Mouse (Mus musculus) urinary bladder, adult 18-20 months (tissue): Measurements from ENCODE around the gene Hba-x.
"Not testable (repeated sequence)": the region's sequence is repeated elsewhere in the genome, so short reads cannot be mapped to it uniquely, and the experiment has no call there.

ENCODE experiments used
- DNase-seq, 2 experiments: peaks; one replicate each; pipeline ENCODE4 v3.0.0; 2022; ENCODE audit warnings: low spot score in 2 of 2, mixed read lengths in 2 of 2

Hba-x gene

GRCm38 (mm10) chr11:32250880-32251763 lies 25.1 kb upstream of the Hba-x start:
- no peak for DNase-seq

GRCm38 (mm10) chr11:32253121-32253520 lies 23.1 kb upstream of the Hba-x start:
- no peak for DNase-seq

DNA sequence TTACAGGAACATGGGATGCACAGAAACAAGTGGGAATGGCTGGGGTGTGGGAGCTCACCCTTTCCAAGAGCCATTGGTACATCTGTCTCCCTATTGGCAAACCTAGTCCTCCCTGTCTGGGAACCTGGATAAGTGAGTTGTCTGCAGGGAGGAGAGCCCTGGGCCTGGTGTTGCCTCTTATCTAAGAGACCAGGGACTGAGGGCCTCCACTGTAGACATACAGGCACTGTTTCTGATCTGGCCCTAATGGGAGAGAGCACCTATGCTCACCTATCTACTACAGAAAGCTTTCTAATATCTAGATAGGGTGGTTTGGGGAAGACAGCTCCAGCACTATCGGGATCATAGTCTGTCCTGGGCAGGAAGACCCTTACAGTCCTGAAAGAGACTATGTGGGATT lies 20.1 kb upstream of the Hba-x start:
- DNase-seq: no peak

GRCm38 (mm10) chr11:32256566-32256965 lies 19.6 kb upstream of the Hba-x start:
- DNase-seq: no peak

- DNase-seq: no peak
Measured at GRCm38 (mm10) chr11:32262674-32263415, 13.4 kb upstream of the Hba-x start.

GRCm38 (mm10) chr11:32265117-32265738 lies 11.0 kb upstream of the Hba-x start:
- DNase-seq: no peak

DNA sequence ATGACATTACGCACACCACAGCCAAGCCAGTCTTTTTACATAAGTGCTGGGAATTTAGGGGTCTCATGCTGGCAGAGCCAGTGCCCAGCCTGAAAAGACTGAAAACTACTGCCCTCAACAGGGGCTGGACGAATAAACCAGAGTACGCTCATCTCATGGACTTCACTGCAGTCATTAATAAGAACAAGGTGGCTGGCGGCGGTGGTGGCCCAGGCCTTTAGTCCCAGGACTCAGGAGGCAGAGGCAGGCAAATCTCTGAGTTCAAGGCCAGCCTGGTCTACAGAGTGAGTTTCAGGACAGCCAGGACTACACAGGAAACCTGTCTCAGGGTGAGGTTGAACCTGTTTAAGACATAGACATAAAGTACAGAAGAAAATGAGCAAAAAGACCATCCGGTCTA lies 10.0 kb upstream of the Hba-x start:
- DNase-seq: no peak

DNA sequence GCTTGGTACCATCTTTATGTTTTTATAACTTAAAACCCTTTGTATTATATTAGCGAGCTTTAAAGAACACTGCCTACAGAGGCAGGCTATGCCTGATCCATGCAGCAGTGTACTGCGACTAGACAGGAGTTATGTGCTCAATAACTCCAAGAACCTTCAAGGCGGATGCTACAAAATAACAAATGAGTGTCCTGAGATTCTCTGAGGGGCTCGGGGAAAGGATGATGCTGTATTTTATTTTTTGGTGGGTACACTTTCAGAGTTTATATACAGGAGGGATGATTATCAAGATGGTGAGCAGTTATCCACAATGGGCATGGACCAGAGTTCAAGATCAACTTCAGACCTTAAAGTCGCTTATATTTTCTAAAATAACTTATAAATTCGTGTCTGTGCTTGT lies 9.4 kb upstream of the Hba-x start:
- no peak for DNase-seq

GRCm38 (mm10) chr11:32267188-32267884 lies 8.9 kb upstream of the Hba-x start, which contains the start of gene Nprl3:
TSS of gene Nprl3 (minus strand) at chr11:32267707.
- DNase-seq: peak; percentile 93

DNA sequence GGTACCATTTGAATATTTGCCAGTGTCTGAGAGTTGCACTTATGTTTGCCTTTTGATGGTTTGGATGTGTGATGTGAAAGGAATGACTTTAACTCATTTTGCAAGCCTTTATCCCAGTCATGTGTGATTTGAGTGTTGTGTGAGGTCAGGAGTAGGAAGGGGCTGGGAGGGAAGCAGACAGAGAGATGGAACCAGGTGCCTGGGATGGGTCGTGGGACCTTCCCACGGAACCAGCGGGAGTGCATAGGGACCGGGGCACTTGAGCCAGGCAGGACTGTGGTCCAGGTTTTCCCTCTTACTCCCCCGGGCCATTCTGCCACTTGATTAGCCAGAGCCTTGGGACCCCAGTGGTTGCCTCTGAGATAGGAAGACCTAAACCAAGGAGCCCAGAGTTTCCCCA lies 8.2 kb upstream of the Hba-x start:
- peak in 1 of 2 experiments; percentile 10 for DNase-seq

- DNase-seq: no peak
Measured at GRCm38 (mm10) chr11:32268952-32269351, 7.2 kb upstream of the Hba-x start.

DNA sequence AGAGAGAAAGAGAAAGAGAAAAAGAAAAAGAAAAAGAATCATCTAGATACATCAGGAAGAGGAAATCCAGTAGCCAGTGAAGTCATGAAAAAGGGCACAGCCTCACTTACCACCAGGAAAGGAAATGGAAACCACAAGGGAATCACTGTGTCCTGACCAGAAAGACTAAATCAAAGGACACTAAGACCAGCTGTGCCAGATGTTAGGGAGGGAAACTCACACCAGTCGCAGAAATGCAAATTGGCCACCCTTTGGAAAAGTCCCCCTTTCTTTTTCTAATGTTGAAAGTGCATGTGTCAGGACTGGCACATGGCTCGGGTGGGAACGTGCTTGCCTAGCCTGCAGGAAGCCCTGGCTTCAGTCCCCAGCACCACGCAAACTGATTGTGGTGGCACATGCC lies 5.0 kb upstream of the Hba-x start:
- no peak for DNase-seq

DNA sequence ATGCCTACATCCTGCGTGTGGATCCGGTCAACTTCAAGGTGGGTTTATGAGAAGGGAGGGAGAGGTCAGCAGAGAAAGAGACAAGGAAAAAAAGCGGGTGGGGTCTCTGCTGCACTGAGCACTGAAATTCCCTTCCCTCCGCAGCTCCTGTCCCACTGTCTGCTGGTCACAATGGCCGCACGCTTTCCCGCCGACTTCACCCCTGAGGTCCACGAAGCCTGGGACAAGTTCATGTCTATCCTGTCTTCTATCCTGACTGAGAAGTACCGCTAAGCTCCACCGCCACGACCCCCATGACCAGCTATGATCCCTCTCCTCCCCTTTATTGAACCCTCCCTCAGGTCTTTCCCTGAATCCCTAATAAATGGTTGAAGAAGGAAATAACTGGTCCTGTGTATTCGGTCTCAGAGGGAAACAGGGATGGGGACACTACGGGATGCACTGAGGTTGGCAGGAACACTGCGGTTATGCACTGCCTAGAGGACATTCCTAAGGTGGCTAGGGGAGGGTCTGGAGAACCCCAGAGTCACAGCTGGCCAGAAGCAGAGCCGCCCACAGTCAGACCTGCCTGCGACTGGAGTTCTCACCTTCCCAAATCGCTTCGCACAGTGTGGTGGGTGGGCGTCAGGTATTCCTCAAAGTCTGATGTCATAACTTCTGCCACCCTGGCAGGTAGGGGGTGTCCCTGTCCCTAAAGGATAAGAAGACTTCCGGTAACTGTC lies 1.7 kb downstream of the Hba-x start:
- no peak for DNase-seq

GRCm38 (mm10) chr11:32278458-32278957 lies 2.3 kb downstream of the Hba-x start:
- no peak for DNase-seq

DNA sequence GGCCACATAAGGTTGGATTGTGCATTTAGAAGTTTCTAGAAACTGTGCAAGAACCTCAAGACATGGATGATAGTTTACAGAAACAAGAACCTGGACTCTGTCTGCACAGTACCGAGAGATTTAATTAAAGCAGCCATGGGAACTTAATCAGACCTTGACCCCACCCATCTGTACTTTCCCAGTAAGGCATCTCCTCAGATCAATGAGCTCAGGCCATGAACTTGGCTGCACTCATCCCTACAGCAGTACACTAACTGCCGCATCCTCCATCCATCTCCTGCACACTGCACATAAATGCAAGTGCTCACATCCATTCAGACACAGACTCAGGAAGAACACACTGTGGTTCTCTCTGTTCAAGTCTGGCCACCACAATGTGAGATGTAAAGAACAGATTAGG lies 4.4 kb downstream of the Hba-x start:
- DNase-seq: no peak

DNA sequence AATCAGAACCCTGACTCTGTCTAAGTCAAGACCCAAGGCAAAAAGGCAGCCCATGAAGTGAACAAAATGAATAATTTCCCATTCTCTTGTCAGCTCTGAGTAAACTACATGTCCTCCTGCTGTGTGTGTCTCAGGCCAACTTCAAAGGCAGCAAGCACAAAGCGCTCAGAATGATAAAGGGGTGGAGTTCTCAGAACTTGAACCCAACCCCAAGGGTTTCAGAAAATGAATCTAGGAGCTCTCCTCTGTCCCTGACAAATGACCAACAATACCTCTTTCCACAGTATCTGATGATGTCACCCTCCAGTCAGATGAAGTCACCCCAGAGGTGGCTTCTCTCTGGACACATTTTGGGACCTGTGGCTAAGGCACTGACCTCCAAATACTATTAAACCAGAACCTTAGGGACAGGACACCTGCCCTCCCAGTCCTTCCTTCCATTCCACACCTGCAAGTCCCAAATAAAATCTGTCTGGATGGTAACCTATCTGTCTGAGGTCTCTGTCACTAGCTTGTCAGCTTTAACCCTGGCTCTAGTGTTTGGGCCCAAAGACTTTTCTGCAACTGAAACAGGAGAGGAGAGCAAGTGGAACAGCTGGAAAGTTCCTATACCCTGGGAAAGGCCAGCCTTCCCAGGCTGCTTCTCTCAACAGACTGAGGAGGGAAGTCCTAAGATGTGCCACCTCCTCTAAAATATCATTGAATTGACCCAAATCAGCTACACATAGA lies 5.4 kb downstream of the Hba-x start:
- DNase-seq: no peak

GRCm38 (mm10) chr11:32283091-32283777 lies 7.0 kb downstream of the Hba-x start, which contains the start of gene Hba-a1:
TSS of gene Hba-a1 (plus strand) at chr11:32283511.
- not testable (repeated sequence) for DNase-seq

DNA sequence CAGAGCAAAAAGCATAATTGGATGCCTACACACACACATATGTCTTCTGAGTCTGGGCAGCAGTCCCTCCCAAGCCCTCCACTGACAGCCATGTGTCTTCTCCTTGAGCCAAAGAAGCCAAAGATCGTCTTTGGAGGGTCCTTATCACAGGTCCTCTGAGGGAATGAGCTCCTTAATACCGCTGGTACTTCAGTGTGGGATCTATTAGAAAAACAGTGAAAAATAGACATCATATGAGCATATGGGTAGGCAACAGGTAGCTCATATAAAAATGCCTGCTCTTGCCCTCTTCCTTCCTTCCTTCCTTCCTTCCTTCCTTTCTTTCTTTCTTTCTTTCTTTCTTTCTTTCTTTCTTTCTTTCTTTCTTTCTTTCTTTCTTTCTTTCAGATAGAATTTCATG lies 8.4 kb downstream of the Hba-x start:
- DNase-seq: not testable (repeated sequence)

GRCm38 (mm10) chr11:32285031-32285775 lies 9.0 kb downstream of the Hba-x start:
- DNase-seq: no peak
